Mouse (Mus musculus): ENCODE measurements around the gene Gm20604. TPM values are rescaled to one million over a fixed set of nuclear protein-coding genes. Genes with fewer than 3 reads are reported as not detected.

Gene Gm20604
- total and polyA plus RNA-seq, 2 experiments from 2014 or later: 30.5 to 46.3 TPM

DNA sequence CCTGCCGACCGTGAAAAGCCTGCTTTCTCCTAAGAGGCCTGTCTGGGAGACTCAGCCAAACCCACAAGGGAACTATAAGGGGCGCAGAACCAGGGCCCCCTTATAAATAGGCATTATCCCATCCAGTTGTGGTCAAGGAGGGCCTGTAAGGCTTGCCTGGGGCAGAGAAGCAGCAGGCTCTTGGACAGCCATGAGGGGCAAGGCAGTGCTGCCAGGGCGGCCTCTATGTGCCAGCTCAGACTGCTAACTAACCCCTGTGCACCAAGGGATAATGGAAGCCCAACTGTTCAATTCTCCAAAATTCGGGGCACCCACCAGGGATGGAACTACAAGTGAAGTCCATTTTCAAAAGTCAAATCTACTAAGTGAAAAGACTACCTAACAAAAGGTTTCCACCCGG is 55.0 kb downstream of the Gm20604 start:
- DNase-seq: no peak
- H3K9me3 ChIP-seq (ENCODE audit: low read length): no peaks in the 10 kb centered on the region

DNA sequence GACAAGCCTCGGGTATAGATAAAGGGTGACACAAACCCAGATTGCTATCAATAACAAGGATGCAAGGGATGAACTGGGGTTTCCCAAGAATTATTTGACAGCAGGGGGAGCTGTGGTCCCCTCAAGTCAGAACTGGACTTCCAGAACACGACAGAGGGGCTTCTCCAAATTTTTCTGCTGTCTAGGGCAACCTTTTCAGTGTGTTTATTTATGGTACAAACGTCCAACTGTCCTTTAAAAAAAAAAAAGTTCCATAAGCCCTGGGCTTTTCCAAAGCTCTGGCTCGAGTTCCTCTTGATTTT is 55.4 kb downstream of the Gm20604 start:
- H3K36me3 ChIP-seq (ENCODE audit: insufficient read depth): no peaks in the 10 kb centered on the region
- H3K4me1 ChIP-seq (ENCODE audit: insufficient read depth): peaks cover 40% of the 10 kb centered on the region
- WGBS: 3% methylated on average over 4 of the region's 4 CpGs
- H3K9ac ChIP-seq: peak overlapping the region; percentile 90
- ATAC-seq: no peak
- peak overlapping the region; percentile 79 for H3K4me2 ChIP-seq (ENCODE audit: low read depth)
- H3K27me3 ChIP-seq (ENCODE audit: insufficient read depth, low read length): no peaks in the 10 kb centered on the region
- H3K4me3 ChIP-seq (ENCODE audit: low read depth, low read length): peak overlapping the region; percentile 88
- peak; percentile 59 for DNase-seq
- H3K27ac ChIP-seq (ENCODE audit: low read depth, low read length): peak overlapping the region; percentile 96
- H3K9me3 ChIP-seq (ENCODE audit: low read length): no peaks in the 10 kb centered on the region
- TF ChIP-seq CTCF (IDR thresholded peaks at IDR 0.05; ENCODE audit: low read depth): peak; percentile 48

More for the DNA sequence above, 55.0 kb downstream of the Gm20604 start:
- Histone ChIP-seq H3K27me3 (ENCODE audit: insufficient read depth, low read length) (no peaks in the 10 kb centered on the region), H3K4me1 (ENCODE audit: insufficient read depth) (peaks cover 36% of the 10 kb centered on the region), H3K9ac (peak overlapping the region; percentile 90), H3K27ac (ENCODE audit: low read depth, low read length) (peak overlapping the region; percentile 96), H3K4me3 (ENCODE audit: low read depth, low read length) (peak overlapping the region; percentile 88), H3K36me3 (ENCODE audit: insufficient read depth) (no peaks in the 10 kb centered on the region), H3K4me2 (ENCODE audit: low read depth) (peak overlapping the region; percentile 79)
- WGBS: 11% methylated on average over 6 of the region's 6 CpGs
- ATAC-seq: no peak
- no peak for TF ChIP-seq CTCF (IDR thresholded peaks at IDR 0.05; ENCODE audit: low read depth)

DNA sequence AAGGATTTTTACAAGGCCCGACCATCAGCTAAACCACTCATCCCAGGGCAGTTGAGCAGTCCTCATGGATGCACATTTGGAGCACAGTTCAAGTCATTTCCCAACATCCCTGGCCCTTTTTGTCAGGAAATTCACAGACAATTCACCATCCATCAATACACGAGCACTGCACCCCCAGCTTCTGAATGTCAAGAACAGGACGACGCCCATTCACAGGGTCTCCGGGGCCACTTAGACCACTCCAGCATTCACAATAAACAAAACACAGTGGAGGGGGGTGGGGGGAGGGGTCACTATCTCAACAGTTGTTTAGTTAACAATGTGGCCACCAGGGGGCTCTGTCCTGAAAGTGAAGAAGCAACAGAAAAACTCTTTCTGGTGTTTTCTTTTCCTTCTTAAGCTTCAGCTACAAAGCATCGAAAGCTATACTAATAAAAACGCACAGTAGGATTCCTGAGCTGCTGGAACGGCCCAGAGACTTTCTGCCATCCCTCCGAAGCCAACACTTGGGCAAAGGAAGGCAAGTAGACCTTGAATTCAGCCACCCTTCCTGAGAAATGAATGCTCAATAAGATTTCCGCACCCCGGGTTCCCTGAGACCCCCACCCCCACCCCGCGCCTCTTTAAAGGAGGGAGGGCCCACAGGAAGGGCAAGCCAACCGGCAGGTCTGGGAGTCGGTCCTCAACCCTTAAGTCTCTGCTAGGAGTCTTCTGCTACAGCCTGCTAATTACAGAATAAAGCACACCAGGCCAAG is 55.9 kb downstream of the Gm20604 start:
- no peaks in the 10 kb centered on the region for H3K9me3 ChIP-seq (ENCODE audit: low read length)
- H3K36me3 ChIP-seq (ENCODE audit: insufficient read depth): no peaks in the 10 kb centered on the region
- ATAC-seq (no peak), DNase-seq (peak; percentile 92)
- peak overlapping the region; percentile 37 for H3K9ac ChIP-seq
- peak overlapping the region; percentile 96; the same call in 1 of the 2 replicates for H3K27ac ChIP-seq (ENCODE audit: low read depth, low read length)
- peak overlapping the region; percentile 79 for H3K4me2 ChIP-seq (ENCODE audit: low read depth)
- no peaks in the 10 kb centered on the region for H3K27me3 ChIP-seq (ENCODE audit: insufficient read depth, low read length)
- H3K4me3 ChIP-seq (ENCODE audit: low read depth, low read length): peak overlapping the region; percentile 88
- H3K4me1 ChIP-seq (ENCODE audit: insufficient read depth): peaks cover 42% of the 10 kb centered on the region
- 5% methylated on average over 15 of the region's 15 CpGs for WGBS
- peak; percentile 79 for TF ChIP-seq CTCF (IDR thresholded peaks at IDR 0.05; ENCODE audit: low read depth)

DNA sequence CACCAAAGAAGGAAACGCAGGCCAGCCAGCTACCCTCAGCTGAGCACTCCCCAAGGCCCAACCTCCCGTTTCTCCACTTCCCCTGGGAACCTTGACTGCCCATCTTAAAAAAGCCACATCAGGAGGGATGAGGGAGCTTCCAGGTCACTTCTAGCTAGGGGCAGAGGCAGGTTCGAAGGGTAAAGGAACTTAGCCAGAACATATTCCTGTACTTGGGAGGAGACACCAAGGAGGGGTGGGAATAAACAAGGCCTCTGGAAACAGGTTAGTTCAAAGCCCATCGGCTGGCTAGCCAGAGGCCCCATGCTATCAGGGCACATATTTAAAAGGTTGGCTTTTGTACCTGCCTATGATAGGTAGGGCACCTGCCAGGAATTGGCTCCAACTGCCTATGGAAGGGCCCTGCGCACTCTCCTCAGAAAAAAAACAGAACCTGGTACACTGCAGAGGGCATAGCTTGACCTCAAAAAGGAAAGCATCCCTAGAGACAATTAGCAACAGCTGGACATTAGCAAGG is 56.7 kb downstream of the Gm20604 start:
- no peak for TF ChIP-seq CTCF (IDR thresholded peaks at IDR 0.05; ENCODE audit: low read depth)
- Histone ChIP-seq H3K4me3 (ENCODE audit: low read depth, low read length) (no peak overlapping the region), H3K9ac (no peak overlapping the region; the same call in 1 of the 2 replicates), H3K4me2 (ENCODE audit: low read depth) (peak overlapping the region; percentile 79), H3K9me3 (ENCODE audit: low read length) (no peaks in the 10 kb centered on the region), H3K27me3 (ENCODE audit: insufficient read depth, low read length) (no peaks in the 10 kb centered on the region), H3K4me1 (ENCODE audit: insufficient read depth) (peaks cover 42% of the 10 kb centered on the region), H3K27ac (ENCODE audit: low read depth, low read length) (no peak overlapping the region), H3K36me3 (ENCODE audit: insufficient read depth) (no peaks in the 10 kb centered on the region)
- DNase-seq: no peak
- ATAC-seq: no peak
- 95% methylated on average over 5 of the region's 5 CpGs for WGBS

DNA sequence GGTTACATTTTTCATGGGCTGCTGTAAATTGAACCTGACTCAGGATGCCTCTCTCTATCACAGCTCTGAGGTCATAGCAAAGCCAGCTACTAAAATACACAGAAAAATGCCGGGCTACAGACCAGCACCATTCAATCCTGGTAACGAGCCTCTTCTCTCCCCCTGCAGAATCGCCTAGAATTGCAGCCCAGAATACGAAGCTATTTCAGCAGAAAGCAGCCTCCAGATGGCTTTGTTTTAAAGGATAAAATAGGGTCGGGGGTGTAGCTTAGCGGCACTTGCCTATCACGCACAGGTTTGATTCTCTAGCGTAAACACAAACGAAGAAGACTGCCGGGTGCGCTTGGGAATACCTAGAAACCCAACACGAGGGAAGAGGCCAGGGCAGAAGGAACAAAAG is 58.0 kb downstream of the Gm20604 start:
- Histone ChIP-seq H3K4me3 (ENCODE audit: low read depth, low read length) (no peak overlapping the region), H3K27ac (ENCODE audit: low read depth, low read length) (peak overlapping the region; percentile 47), H3K9ac (no peak overlapping the region), H3K4me1 (ENCODE audit: insufficient read depth) (peaks cover 36% of the 10 kb centered on the region), H3K9me3 (ENCODE audit: low read length) (no peaks in the 10 kb centered on the region), H3K36me3 (ENCODE audit: insufficient read depth) (no peaks in the 10 kb centered on the region), H3K4me2 (ENCODE audit: low read depth) (peak overlapping the region; percentile 29), H3K27me3 (ENCODE audit: insufficient read depth, low read length) (no peaks in the 10 kb centered on the region)
- WGBS: 30% methylated on average over 12 of the region's 12 CpGs
- TF ChIP-seq CTCF (IDR thresholded peaks at IDR 0.05; ENCODE audit: low read depth): peak; percentile 36
- peak; percentile 58 for DNase-seq
- ATAC-seq: no peak

DNA sequence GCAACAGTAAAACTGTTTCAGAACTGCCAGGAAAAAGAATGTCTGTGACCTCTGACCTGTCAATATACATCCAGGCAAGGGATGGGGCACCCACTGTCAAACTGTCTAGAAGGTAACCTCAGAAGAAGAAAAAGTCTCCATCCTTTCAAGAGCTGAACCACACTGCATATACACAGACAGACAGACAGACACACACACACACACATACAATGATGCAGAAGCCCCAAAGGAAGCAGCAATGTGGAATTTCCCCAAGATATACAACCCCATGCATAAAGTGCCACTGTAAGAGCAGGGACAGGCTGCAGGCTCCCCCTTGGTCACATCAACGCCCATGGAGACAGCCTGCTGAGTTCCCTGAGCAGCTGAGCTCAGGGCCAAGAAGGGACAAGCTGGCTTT is 59.3 kb downstream of the Gm20604 start:
- Histone ChIP-seq H3K36me3 (ENCODE audit: insufficient read depth) (no peaks in the 10 kb centered on the region), H3K9me3 (ENCODE audit: low read length) (no peaks in the 10 kb centered on the region), H3K9ac (no peak overlapping the region), H3K4me2 (ENCODE audit: low read depth) (no peak overlapping the region), H3K27ac (ENCODE audit: low read depth, low read length) (no peak overlapping the region), H3K4me1 (ENCODE audit: insufficient read depth) (peaks cover 35% of the 10 kb centered on the region), H3K4me3 (ENCODE audit: low read depth, low read length) (no peak overlapping the region), H3K27me3 (ENCODE audit: insufficient read depth, low read length) (no peaks in the 10 kb centered on the region)
- TF ChIP-seq CTCF (IDR thresholded peaks at IDR 0.05; ENCODE audit: low read depth): no peak
- DNase-seq (no peak), ATAC-seq (no peak)
- WGBS: 14% methylated on average over 1 of the region's 1 CpGs

DNA sequence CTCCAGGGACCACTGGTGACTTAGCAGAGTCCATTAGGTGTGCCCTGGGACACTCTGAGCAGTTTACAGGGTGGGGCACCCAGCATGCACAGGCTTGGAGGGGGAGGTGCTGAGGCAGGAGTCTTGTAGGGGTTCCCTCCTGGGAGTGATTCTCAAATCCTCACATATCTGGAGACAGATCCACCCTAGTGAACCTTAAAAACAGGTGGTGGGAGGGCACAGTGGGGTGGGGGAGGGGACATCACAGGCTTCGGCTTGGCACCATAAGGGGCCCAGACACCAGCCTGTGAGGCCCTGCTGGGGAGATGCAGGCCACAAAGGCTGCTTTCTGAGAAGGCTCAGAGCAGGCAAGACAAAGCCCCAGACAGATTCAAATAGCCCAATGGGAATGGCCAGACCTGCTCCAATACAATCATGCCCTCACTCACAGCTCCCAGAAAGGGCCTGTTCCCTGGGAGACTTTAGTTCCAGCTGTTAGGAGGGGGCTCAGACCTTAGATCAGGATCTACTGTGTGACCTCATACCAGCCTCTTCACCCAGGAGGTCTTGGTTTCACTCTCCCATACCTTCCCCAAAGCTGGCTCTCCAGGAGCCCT is 60.3 kb downstream of the Gm20604 start:
- DNase-seq: no peak
- 16% methylated on average over 1 of the region's 1 CpGs for WGBS
- Histone ChIP-seq H3K4me3 (ENCODE audit: low read depth, low read length) (no peak overlapping the region), H3K27me3 (ENCODE audit: insufficient read depth, low read length) (no peaks in the 10 kb centered on the region), H3K27ac (ENCODE audit: low read depth, low read length) (no peak overlapping the region), H3K9ac (no peak overlapping the region), H3K9me3 (ENCODE audit: low read length) (no peaks in the 10 kb centered on the region), H3K4me2 (ENCODE audit: low read depth) (no peak overlapping the region), H3K36me3 (ENCODE audit: insufficient read depth) (no peaks in the 10 kb centered on the region), H3K4me1 (ENCODE audit: insufficient read depth) (peaks cover 35% of the 10 kb centered on the region)
- no peak for TF ChIP-seq CTCF (IDR thresholded peaks at IDR 0.05; ENCODE audit: low read depth)
- ATAC-seq: peak; percentile 32
